Mouse (Mus musculus): ENCODE data around the gene Ccl27b.
"Not testable (repeated sequence)": the region's sequence is repeated elsewhere in the genome, so short reads cannot be mapped to it uniquely, and the experiment has no call there.

- not testable (repeated sequence) for TF ChIP-seq CTCF (IDR thresholded peaks at IDR 0.05; ENCODE audit: extremely low read depth, insufficient read length, insufficient replicate concordance, low read depth, low read length); POLR2A (IDR thresholded peaks at IDR 0.05; ENCODE audit: low read depth, low read length)
These were observed 25.6 kb upstream of the Ccl27b start, which contains the start of gene Gm2564 for GRCm38 (mm10) chr4:42629419-42629818.
